Mouse (Mus musculus) embryonic stem cell, embryonic (primary cell): ENCODE measurements at regions not wholly inside any gene's neighbourhood (a gene's known extent, or its start where the extent isn't known, plus 50 kb on each side); places are given as distances from the start of the nearest gene placed in this dataset.

ENCODE experiments used
- CTCF ChIA-PET, 4 experiments: fragments of 300-600 bp in 2 of 4; fragments of 350-600 bp in 2 of 4; sonication (Branson Sonifier 250); formaldehyde crosslinking; loops; one replicate each; lab custom pipeline; 2022; ENCODE audit warnings: inconsistent platforms in 2 of 4; lab: Charles Lee
- POLR2A ChIA-PET, 4 experiments: fragments of 300-600 bp in 2 of 4; fragments of 350-600 bp in 2 of 4; sonication (Branson Sonifier 250); formaldehyde crosslinking; loops; one replicate each; lab custom pipeline; 2022; ENCODE audit warnings: antibody characterized with exemption in 4 of 4, inconsistent platforms in 1 of 4; lab: Charles Lee

DNA sequence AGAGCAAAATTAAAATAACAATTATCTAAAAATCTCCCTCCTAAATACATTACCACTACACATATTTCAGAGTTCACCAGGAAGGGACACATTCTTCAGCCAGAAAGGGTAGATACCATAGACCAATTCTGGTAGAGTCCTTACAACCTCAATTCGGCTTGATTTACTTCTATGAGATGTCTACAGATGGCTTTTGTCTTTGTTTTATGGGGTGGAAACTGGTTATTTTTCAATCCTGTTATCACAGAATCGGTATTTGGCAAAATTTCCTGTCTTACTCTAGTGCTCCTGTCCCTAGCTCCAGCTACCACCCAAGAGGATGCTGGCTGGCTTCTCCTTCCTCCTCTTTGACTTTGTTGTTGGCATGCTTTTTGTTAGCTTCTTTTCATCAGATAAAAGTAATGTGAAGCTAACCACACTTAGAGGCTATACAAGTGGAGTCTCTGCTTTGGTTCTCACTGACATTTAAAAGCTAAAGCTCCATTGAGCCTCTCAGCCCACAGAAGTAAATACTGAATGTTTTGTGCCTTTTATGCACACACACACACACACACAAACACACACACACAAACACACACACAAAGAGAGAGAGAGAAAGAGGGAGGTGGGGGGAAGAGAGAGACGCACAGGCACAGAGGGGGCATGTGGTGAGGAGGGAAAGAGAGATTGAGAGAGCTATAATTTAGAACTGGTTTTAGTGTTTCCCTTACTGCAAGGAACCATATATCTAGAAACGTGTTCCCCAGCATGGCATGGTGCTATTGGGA is 109.1 kb downstream of the Gm815 start:
- POLR2A ChIA-PET = no interaction called here
- CTCF ChIA-PET = no interaction called here

DNA sequence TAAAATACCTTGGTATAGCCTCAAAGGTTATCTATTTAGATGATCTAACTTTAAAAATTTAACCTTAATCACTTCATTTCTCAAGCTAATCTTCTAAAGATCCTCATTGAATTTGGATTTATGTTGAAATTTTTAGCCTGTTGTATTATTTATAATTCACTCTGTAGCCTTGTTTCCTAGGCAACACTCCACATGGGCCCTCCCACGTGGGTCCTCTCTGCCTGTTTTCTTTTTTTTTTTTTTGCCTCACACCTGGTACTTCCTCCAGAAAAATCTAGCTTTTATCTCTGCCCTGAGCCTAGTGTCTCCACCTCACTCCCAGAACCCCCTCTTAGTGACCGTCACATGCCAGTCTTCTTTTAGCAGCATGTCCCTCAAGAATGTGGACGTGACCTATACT is 113.9 kb downstream of the Gm815 start:
- CTCF ChIA-PET = interaction anchor here in 1 of 4 experiments (0.7 kb wide), 1 partner anchor 135 kb away, joined by 3 read pairs; no protein-coding TSS in a partner anchor
- POLR2A ChIA-PET = no interaction called here

- ChIA-PET POLR2A (no interaction called here), CTCF (no interaction called here)
Observed at GRCm38 (mm10) chr19:27021930-27022329, 136.2 kb downstream of the Gm815 start.

GRCm38 (mm10) chr19:27022917-27023316 is 137.2 kb downstream of the Gm815 start:
- ChIA-PET CTCF (interaction anchor here in 1 of 4 experiments (0.7 kb wide), 1 partner anchor 101 kb away, joined by 4 read pairs; no protein-coding TSS in a partner anchor), POLR2A (no interaction called here)

- POLR2A ChIA-PET = no interaction called here
- CTCF ChIA-PET = no interaction called here
Observed at GRCm38 (mm10) chr19:27028834-27029233, 143.2 kb downstream of the Gm815 start.

- ChIA-PET CTCF (no interaction called here), POLR2A (no interaction called here)
Observed at GRCm38 (mm10) chr19:27031030-27031700, 145.5 kb downstream of the Gm815 start.

- ChIA-PET CTCF (interaction anchor here in 1 of 4 experiments (0.6 kb wide), 1 partner anchor 221 kb away, joined by 3 read pairs; no protein-coding TSS in a partner anchor), POLR2A (no interaction called here)
Observed at GRCm38 (mm10) chr19:27032621-27033020, 146.9 kb downstream of the Gm815 start.

DNA sequence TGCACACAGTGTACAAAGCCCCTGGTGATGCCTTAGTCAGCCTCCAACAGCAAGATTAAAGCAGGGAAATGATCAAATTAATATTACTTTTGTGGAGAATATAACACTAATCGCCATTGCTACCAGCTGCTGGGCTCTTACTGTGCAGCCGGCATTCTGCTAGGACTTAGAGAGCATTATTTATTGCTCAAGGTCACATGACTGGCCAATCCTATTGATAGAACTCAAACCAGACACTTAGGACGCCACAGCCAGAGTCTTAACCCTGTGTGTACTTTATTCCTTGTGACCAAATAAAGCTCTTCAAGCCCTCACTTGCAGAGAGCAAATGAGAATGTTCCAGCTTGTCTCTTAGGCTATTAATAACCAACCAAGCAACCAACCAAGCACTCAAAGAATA is 152.6 kb downstream of the Gm815 start:
- ChIA-PET POLR2A (no interaction called here), CTCF (no interaction called here)

DNA sequence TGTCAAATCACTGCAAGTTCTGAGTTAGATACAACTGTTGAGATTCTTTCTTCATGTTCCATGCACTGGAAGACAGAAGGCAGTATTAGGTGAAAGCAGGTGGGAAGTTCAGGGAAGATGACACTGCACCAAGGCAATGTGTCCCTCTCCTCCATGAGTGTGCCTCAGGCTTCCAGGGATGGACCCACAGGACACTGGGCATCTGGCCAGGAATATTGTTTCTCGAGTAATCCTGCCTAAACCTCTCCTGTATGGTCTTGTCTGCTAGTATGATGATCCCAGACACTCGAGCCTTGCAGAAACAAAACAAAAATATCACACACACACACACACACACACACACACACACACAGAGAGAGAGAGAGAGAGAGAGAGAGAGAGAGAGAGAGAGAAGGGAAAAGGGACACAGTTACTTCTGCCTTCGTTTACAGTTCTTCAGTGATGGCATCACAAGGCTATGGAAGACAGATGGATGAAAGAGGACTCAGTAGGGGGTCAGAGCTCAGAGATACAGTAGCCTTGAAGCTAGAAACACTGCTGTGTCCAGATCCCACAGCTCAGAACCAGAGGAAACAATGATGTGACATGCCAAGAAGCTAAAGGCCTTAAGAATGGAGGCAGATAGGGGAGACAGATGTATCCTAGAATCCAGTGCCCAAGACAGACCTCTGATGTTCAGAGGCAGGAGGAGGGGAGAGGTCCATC is 154.8 kb downstream of the Gm815 start:
- ChIA-PET POLR2A (no interaction called here), CTCF (interaction anchor here in 1 of 4 experiments (0.6 kb wide), 1 partner anchor 375 kb away, joined by 6 read pairs; no protein-coding TSS in a partner anchor)

DNA sequence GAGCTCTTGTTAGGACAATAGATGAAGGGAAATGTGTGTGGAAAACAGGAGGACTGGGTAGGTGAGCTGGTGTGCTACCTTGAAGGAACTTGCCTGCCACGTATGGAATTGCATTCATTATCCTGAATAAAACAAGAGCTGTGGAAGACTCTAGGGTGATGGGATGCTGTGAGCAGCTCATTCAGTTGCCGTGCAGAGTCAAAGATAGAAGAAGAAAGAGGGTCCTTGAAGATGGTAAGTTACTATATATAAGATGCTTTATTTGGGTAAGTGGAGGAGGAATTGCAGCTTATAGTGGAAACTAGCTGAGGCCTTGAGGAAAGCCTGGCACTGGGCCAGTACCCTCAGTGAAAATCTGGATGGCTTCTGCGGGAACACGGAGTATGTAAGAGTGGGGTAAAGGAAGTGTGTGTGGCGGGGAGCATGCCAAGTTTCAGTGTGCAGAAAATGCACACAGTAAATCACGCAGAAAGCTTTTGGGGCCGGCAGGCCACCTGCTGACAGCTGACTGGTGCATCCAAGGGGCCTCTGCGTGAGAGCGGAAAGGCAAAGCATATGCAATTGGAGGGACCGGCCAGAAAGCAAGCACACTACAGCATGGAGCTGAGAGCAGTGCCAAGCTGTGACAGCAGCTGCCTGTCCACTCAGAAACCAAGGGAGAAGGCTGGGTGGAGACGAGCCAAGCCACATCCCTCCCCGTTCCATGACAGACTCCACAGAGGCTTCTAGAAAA is 149.7 kb upstream of the Vldlr start:
- ChIA-PET POLR2A (no interaction called here), CTCF (no interaction called here)

- CTCF ChIA-PET = interaction anchor here in 1 of 4 experiments (1.0 kb wide), 1 partner anchor 119 kb away, joined by 3 read pairs; no protein-coding TSS in a partner anchor
- POLR2A ChIA-PET = no interaction called here
Observed at GRCm38 (mm10) chr19:27073281-27073680, 143.0 kb upstream of the Vldlr start.

GRCm38 (mm10) chr19:27075019-27075418 is 141.3 kb upstream of the Vldlr start:
- POLR2A ChIA-PET = no interaction called here
- CTCF ChIA-PET = no interaction called here

DNA sequence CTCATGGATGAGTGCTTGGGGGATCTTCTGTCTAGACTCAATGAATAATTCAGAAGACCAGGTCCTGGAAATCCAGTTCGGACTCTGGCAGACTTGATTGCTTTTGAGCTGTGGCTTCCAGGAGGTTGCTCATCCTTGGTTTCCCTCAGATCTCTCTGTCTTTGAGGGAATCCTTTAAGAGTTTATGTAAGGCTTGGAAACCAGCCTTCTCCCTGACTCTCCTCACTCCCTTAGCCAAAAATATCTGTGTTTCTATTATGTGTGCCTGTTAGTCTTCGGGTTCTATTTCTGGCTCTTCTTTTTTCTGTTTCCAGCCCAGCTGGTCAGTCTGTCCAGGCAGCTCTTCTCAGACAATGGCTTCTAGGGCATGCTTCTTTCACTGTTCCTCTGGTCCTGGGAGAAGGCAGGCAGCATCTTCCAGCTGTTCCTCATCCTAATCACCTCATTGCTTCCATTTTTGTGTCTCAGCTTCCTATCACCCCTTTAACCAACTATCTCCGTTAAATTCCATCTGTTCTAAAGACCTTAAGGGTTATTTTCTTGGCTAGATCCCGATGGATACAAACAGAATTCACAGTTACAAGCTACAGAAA is 139.3 kb upstream of the Vldlr start:
- CTCF ChIA-PET = no interaction called here
- POLR2A ChIA-PET = no interaction called here

DNA sequence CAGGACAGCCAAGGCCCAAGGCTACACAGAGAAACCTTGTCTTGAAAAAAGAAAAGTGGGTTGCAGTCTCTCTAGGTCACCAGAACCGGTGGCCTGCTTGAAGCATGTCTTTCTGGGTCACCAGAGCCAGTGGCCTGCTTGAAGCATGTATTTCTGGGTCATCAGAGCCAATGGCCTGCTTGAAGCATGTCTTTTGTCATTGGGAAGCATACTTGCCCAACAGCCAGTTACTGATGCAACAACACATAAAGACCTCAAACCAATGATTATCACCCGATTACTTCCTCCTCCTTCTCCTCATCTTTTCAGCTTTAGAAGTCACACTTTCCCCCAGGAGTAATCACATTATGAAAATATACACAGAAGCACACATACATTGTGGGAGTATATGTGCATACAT is 128.9 kb upstream of the Vldlr start:
- ChIA-PET POLR2A (no interaction called here), CTCF (no interaction called here)

- CTCF ChIA-PET = no interaction called here
- POLR2A ChIA-PET = no interaction called here
Observed at GRCm38 (mm10) chr19:27087833-27088232, 128.5 kb upstream of the Vldlr start.

DNA sequence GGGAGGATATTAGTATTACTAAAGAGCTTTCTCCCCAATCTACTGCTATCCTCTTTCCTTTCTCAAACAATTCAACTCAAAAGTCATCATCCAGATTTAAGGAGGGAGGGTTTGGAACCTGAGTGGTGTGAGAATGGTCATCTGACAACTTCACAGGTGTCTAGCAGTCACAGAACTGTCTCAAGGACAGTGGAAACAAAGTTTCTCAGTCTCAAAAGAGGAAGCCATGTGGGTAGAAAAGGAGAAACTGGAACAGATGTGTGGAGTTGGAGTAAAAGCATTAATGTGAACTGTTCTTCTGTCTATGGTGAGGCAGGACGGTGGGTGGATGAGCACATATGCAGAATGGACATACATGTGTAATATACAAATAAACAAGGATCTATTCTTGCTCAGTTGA is 127.2 kb upstream of the Vldlr start:
- ChIA-PET POLR2A (no interaction called here), CTCF (no interaction called here)

GRCm38 (mm10) chr19:27091603-27092002 is 124.7 kb upstream of the Vldlr start:
- CTCF ChIA-PET = no interaction called here
- POLR2A ChIA-PET = no interaction called here

- ChIA-PET CTCF (no interaction called here), POLR2A (interaction anchor here in 1 of 4 experiments (0.7 kb wide), 1 partner anchor 27 kb away, joined by 4 read pairs; no protein-coding TSS in a partner anchor)
Observed at GRCm38 (mm10) chr19:27094777-27095478, 121.4 kb upstream of the Vldlr start.
